Mouse (Mus musculus) hindbrain, embryonic 14.5 days (tissue): Measurements from ENCODE around the gene 4930447C04Rik. TPM values are rescaled to one million over a fixed set of nuclear protein-coding genes. Genes with fewer than 3 reads are reported as not detected.
A peak's percentile ranks its signal among the peaks of the same experiment; 100 is the strongest.

Experiments
- ATAC-seq: fragments of 200-750 bp; cut with Nextera tagmentation; 2 replicates; pipeline ENCODE4 v1.8.0; 2017; ENCODE audit warnings: moderate number of reproducible peaks, mild to moderate bottlenecking, moderate TSS enrichment, moderate library complexity; ENCODE audit not compliant: low FRiP score
- DNase-seq: peaks from one replicate; pipeline ENCODE4 v3.0.0-alpha.2; 2015; ENCODE audit warnings: low spot score
- H3K27ac ChIP-seq: fragments of 300-500 bp; sonication (generic); 2 replicates; pipeline ENCODE4 v1.5.1; 2014; ENCODE audit warnings: mild to moderate bottlenecking, moderate library complexity
- H3K27me3 ChIP-seq: fragments of 300-500 bp; sonication (generic); 2 replicates; pipeline ENCODE4 v1.6.1; 2014; ENCODE audit warnings: mild to moderate bottlenecking, low read length, mixed read lengths; ENCODE audit not compliant: control insufficient read depth, insufficient read depth
- H3K36me3 ChIP-seq: fragments of 300-500 bp; sonication (generic); replicated peaks from 2 replicates; pipeline ENCODE4 v1.6.1; 2014; ENCODE audit not compliant: control insufficient read depth, insufficient read depth
- H3K4me1 ChIP-seq: fragments of 300-500 bp; sonication (generic); replicated peaks from 2 replicates; pipeline ENCODE4 v1.6.1; 2014; ENCODE audit warnings: antibody characterized with exemption, low read length, mixed read lengths; ENCODE audit not compliant: control insufficient read depth, insufficient read depth
- H3K4me2 ChIP-seq: fragments of 300-500 bp; sonication (generic); replicated peaks from 2 replicates; pipeline ENCODE4 v1.6.1; 2014; ENCODE audit warnings: mild to moderate bottlenecking, moderate library complexity
- H3K4me3 ChIP-seq: fragments of 300-500 bp; sonication (generic); replicated peaks from 2 replicates; pipeline ENCODE4 v1.5.1; 2014; ENCODE audit warnings: mild to moderate bottlenecking, low read length
- H3K9ac ChIP-seq: fragments of 300-500 bp; sonication (generic); 2 replicates; pipeline ENCODE4 v1.6.1; 2014
- H3K9me3 ChIP-seq: fragments of 300-500 bp; sonication (generic); 2 replicates; pipeline ENCODE4 v1.6.1; 2016; ENCODE audit warnings: low read length; ENCODE audit not compliant: control insufficient read depth
- WGBS: fragments of 180-500 bp; shearing (Covaris S2); extraction: QIAGEN DNeasy Blood & Tissue Kit; methylation state at CpG from one replicate; pipeline ENCODE4 v1.1.7; 2014; 5-methylcytosine and 5-hydroxymethylcytosine counted together
- polyA plus RNA-seq: library from polyadenylated mRNA; unstranded; fragments of >200 nt; fragmentation: Nextera tagmentation; extraction: Ambion mirVana; gene quantifications from 2 replicates; pipeline ENCODE4 v1.2.1, GENCODE M21; 2014

4930447C04Rik gene
- polyA plus RNA-seq, 1 experiment from 2014 or later: 6.1 TPM

GRCm38 (mm10) chr12:72845946-72846345 is 94.6 kb downstream of the 4930447C04Rik start:
- Histone ChIP-seq H3K27ac (no peak overlapping the region), H3K36me3 (no peaks in the 10 kb centered on the region), H3K27me3 (peaks cover 62% of the 10 kb centered on the region), H3K9me3 (no peaks in the 10 kb centered on the region), H3K4me2 (no peak overlapping the region), H3K9ac (no peak overlapping the region), H3K4me1 (no peaks in the 10 kb centered on the region), H3K4me3 (no peak overlapping the region)
- WGBS: 22% methylated on average over 10 of the region's 10 CpGs
- DNase-seq (no peak), ATAC-seq (no peak)

GRCm38 (mm10) chr12:72843973-72844620 is 96.5 kb downstream of the 4930447C04Rik start:
- no peaks in the 10 kb centered on the region for H3K4me1 ChIP-seq
- WGBS: 18% methylated on average over 12 of the region's 12 CpGs
- peaks cover 44% of the 10 kb centered on the region for H3K27me3 ChIP-seq
- H3K4me3 ChIP-seq: 0 out of 2 replicates have a peak overlapping the region, but pooled peaks have one; percentile 11
- H3K9ac ChIP-seq: peak overlapping the region; percentile 26; the same call in 1 of the 2 replicates
- H3K9me3 ChIP-seq: no peaks in the 10 kb centered on the region
- peak; percentile 76; the same call in 1 of the 2 replicates for ATAC-seq
- H3K36me3 ChIP-seq: no peaks in the 10 kb centered on the region
- peak overlapping the region; percentile 40 for H3K4me2 ChIP-seq
- no peak for DNase-seq
- no peak overlapping the region for H3K27ac ChIP-seq

GRCm38 (mm10) chr12:72843555-72843954 is 97.0 kb downstream of the 4930447C04Rik start:
- H3K4me1 ChIP-seq: no peaks in the 10 kb centered on the region
- no peak overlapping the region for H3K4me3 ChIP-seq
- DNase-seq (no peak), ATAC-seq (no peak)
- H3K9me3 ChIP-seq: no peaks in the 10 kb centered on the region
- H3K27ac ChIP-seq: no peak overlapping the region
- H3K9ac ChIP-seq: peak overlapping the region; percentile 26; the same call in 1 of the 2 replicates
- peak overlapping the region; percentile 40 for H3K4me2 ChIP-seq
- H3K36me3 ChIP-seq: no peaks in the 10 kb centered on the region
- 89% methylated on average over 4 of the region's 4 CpGs for WGBS
- H3K27me3 ChIP-seq: peaks cover 39% of the 10 kb centered on the region

GRCm38 (mm10) chr12:72843135-72843534 is 97.4 kb downstream of the 4930447C04Rik start:
- H3K4me3 ChIP-seq: no peak overlapping the region
- no peaks in the 10 kb centered on the region for H3K9me3 ChIP-seq
- DNase-seq (no peak), ATAC-seq (no peak)
- H3K27me3 ChIP-seq: peaks cover 34% of the 10 kb centered on the region
- H3K9ac ChIP-seq: no peak overlapping the region
- no peak overlapping the region for H3K27ac ChIP-seq
- 90% methylated on average over 4 of the region's 4 CpGs for WGBS
- H3K4me1 ChIP-seq: no peaks in the 10 kb centered on the region
- no peak overlapping the region for H3K4me2 ChIP-seq
- H3K36me3 ChIP-seq: no peaks in the 10 kb centered on the region

- H3K4me1 ChIP-seq: no peaks in the 10 kb centered on the region
- no peak for ATAC-seq
- 100% methylated on average over 1 of the region's 1 CpGs for WGBS
- no peaks in the 10 kb centered on the region for H3K9me3 ChIP-seq
- H3K4me2 ChIP-seq: no peak overlapping the region
- no peak overlapping the region for H3K27ac ChIP-seq
- H3K4me3 ChIP-seq: no peak overlapping the region
- H3K27me3 ChIP-seq: peaks cover 19% of the 10 kb centered on the region
- no peak overlapping the region for H3K9ac ChIP-seq
- H3K36me3 ChIP-seq: no peaks in the 10 kb centered on the region
- no peak for DNase-seq
These were observed 99.1 kb downstream of the 4930447C04Rik start for GRCm38 (mm10) chr12:72841500-72841899.

- WGBS: 77% methylated on average over 4 of the region's 4 CpGs
- Histone ChIP-seq H3K9me3 (no peaks in the 10 kb centered on the region), H3K4me3 (no peak overlapping the region), H3K9ac (no peak overlapping the region), H3K4me2 (no peak overlapping the region), H3K36me3 (no peaks in the 10 kb centered on the region), H3K27ac (no peak overlapping the region), H3K4me1 (peaks cover under 1% of the 10 kb centered on the region), H3K27me3 (peaks cover 13% of the 10 kb centered on the region)
- ATAC-seq (no peak), DNase-seq (no peak)
These were observed 103.3 kb downstream of the 4930447C04Rik start for GRCm38 (mm10) chr12:72837302-72837701.

GRCm38 (mm10) chr12:72835518-72836015 is 105.0 kb downstream of the 4930447C04Rik start:
- H3K36me3 ChIP-seq: no peaks in the 10 kb centered on the region
- ATAC-seq (no peak), DNase-seq (no peak)
- H3K9ac ChIP-seq: no peak overlapping the region
- H3K4me1 ChIP-seq: peaks cover 8% of the 10 kb centered on the region
- no peak overlapping the region for H3K4me2 ChIP-seq
- no peaks in the 10 kb centered on the region for H3K9me3 ChIP-seq
- H3K27me3 ChIP-seq: peaks cover 16% of the 10 kb centered on the region
- WGBS: 85% methylated on average over 8 of the region's 8 CpGs
- no peak overlapping the region for H3K27ac ChIP-seq
- H3K4me3 ChIP-seq: no peak overlapping the region

- Histone ChIP-seq H3K9me3 (no peaks in the 10 kb centered on the region), H3K4me2 (no peak overlapping the region), H3K4me1 (peaks cover 8% of the 10 kb centered on the region), H3K27ac (no peak overlapping the region), H3K27me3 (peaks cover 16% of the 10 kb centered on the region), H3K36me3 (no peaks in the 10 kb centered on the region), H3K4me3 (no peak overlapping the region), H3K9ac (no peak overlapping the region)
- DNase-seq: no peak
- no peak for ATAC-seq
- WGBS: 74% methylated on average over 14 of the region's 14 CpGs
These were observed 105.6 kb downstream of the 4930447C04Rik start for GRCm38 (mm10) chr12:72834773-72835517.

GRCm38 (mm10) chr12:72831711-72832432 is 108.7 kb downstream of the 4930447C04Rik start:
- Histone ChIP-seq H3K36me3 (no peaks in the 10 kb centered on the region), H3K9ac (peak overlapping the region; percentile 50), H3K4me3 (peak overlapping the region; percentile 32), H3K9me3 (no peaks in the 10 kb centered on the region), H3K4me1 (peaks cover 8% of the 10 kb centered on the region), H3K27ac (peak overlapping the region; percentile 48), H3K4me2 (peak overlapping the region; percentile 62), H3K27me3 (peaks cover 22% of the 10 kb centered on the region)
- WGBS: 7% methylated on average over 42 of the region's 42 CpGs
- peak; percentile 65 for DNase-seq
- ATAC-seq: peak; percentile 81
